Mouse (Mus musculus) neural tube, embryonic 11.5 days (tissue): ENCODE measurements around the gene 2900011O08Rik. TPM values are rescaled to one million over a fixed set of nuclear protein-coding genes. Genes with fewer than 3 reads are reported as not detected.

ENCODE experiments used
- ATAC-seq: fragments of 200-750 bp; cut with Nextera tagmentation; 2 replicates; pipeline ENCODE4 v1.8.0; 2017; ENCODE audit warnings: moderate number of reproducible peaks, mild to moderate bottlenecking, moderate TSS enrichment, moderate library complexity; ENCODE audit not compliant: insufficient read depth, low FRiP score, low TSS enrichment
- DNase-seq: peaks from one replicate; pipeline ENCODE4 v3.0.0-alpha.2; 2015; ENCODE audit warnings: low spot score
- H3K27ac ChIP-seq: fragments of 300-500 bp; sonication (generic); 2 replicates; pipeline ENCODE4 v1.5.1; 2014; ENCODE audit warnings: low read depth, mild to moderate bottlenecking, low read length
- H3K27me3 ChIP-seq: fragments of 300-500 bp; sonication (generic); 2 replicates; pipeline ENCODE4 v1.6.1; 2014; ENCODE audit warnings: mild to moderate bottlenecking, low read length, mixed read lengths; ENCODE audit not compliant: control insufficient read depth, insufficient read depth
- H3K36me3 ChIP-seq: fragments of 300-500 bp; sonication (generic); 2 replicates; pipeline ENCODE4 v1.6.1; 2014; ENCODE audit warnings: mild to moderate bottlenecking, low read length, moderate library complexity, mixed read lengths; ENCODE audit not compliant: control insufficient read depth, insufficient read depth
- H3K4me1 ChIP-seq: fragments of 300-500 bp; sonication (generic); 2 replicates; pipeline ENCODE4 v1.6.1; 2014; ENCODE audit warnings: low read length, mixed read lengths; ENCODE audit not compliant: control insufficient read depth, insufficient read depth
- H3K4me2 ChIP-seq: fragments of 300-500 bp; sonication (generic); 2 replicates; pipeline ENCODE4 v1.6.1; 2014; ENCODE audit warnings: low read depth, mild to moderate bottlenecking, moderate library complexity
- H3K4me3 ChIP-seq: fragments of 300-500 bp; sonication (generic); 2 replicates; pipeline ENCODE4 v1.5.1; 2014; ENCODE audit warnings: low read depth, low read length
- H3K9ac ChIP-seq: fragments of 300-500 bp; sonication (generic); 2 replicates; pipeline ENCODE4 v1.6.1; 2014; ENCODE audit warnings: mild to moderate bottlenecking, low read length
- H3K9me3 ChIP-seq: fragments of 300-500 bp; sonication (generic); 2 replicates; pipeline ENCODE4 v1.6.1; 2016; ENCODE audit warnings: low read length; ENCODE audit not compliant: control insufficient read depth
- WGBS: fragments of 180-500 bp; shearing (Covaris S2); extraction: QIAGEN DNeasy Blood & Tissue Kit; methylation state at CpG from one replicate; pipeline ENCODE4 v1.1.7; 2014; 5-methylcytosine and 5-hydroxymethylcytosine counted together
- polyA plus RNA-seq: library from polyadenylated mRNA; unstranded; fragments of >200 nt; fragmentation: Nextera tagmentation; extraction: Ambion mirVana; gene quantifications from 2 replicates; pipeline ENCODE4 v1.2.1, GENCODE M21; 2014

2900011O08Rik gene
- polyA plus RNA-seq, 1 experiment from 2014 or later, result 31.9 TPM

GRCm38 (mm10) chr16:13994076-13994475, 7.7 kb downstream of the 2900011O08Rik start:
- H3K4me1 ChIP-seq, result no peaks in the 10 kb centered on the region
- 80% methylated on average over 1 of the region's 1 CpGs for whole genome bisulfite sequencing
- no peak for ATAC-seq
- no peak overlapping the region for H3K27ac ChIP-seq
- H3K27me3 ChIP-seq, result no peaks in the 10 kb centered on the region
- H3K4me3 ChIP-seq, result no peak overlapping the region
- H3K9ac ChIP-seq, result no peak overlapping the region
- no peak overlapping the region for H3K4me2 ChIP-seq
- H3K9me3 ChIP-seq, result no peaks in the 10 kb centered on the region
- no peak for DNase-seq
- no peaks in the 10 kb centered on the region for H3K36me3 ChIP-seq

- Histone ChIP-seq H3K36me3 (no peaks in the 10 kb centered on the region), H3K4me3 (no peak overlapping the region), H3K4me1 (no peaks in the 10 kb centered on the region), H3K9ac (no peak overlapping the region), H3K27me3 (no peaks in the 10 kb centered on the region), H3K9me3 (no peaks in the 10 kb centered on the region), H3K27ac (no peak overlapping the region), H3K4me2 (no peak overlapping the region)
- 90% methylated on average over 1 of the region's 1 CpGs for WGBS
- ATAC-seq (no peak), DNase-seq (no peak)
Measured at GRCm38 (mm10) chr16:13994502-13994901, 8.1 kb downstream of the 2900011O08Rik start.

- no peak overlapping the region for H3K27ac ChIP-seq
- no peaks in the 10 kb centered on the region for H3K27me3 ChIP-seq
- no peak for DNase-seq
- no peak for ATAC-seq
- no peak overlapping the region for H3K4me2 ChIP-seq
- H3K9ac ChIP-seq, result no peak overlapping the region
- H3K4me3 ChIP-seq, result no peak overlapping the region
- H3K36me3 ChIP-seq, result no peaks in the 10 kb centered on the region
- no peaks in the 10 kb centered on the region for H3K9me3 ChIP-seq
- WGBS, result 69% methylated on average over 8 of the region's 8 CpGs
- H3K4me1 ChIP-seq, result no peaks in the 10 kb centered on the region
Measured at GRCm38 (mm10) chr16:14003386-14004130, 17.2 kb downstream of the 2900011O08Rik start.

- 21% methylated on average over 3 of the region's 3 CpGs for WGBS
- Histone ChIP-seq H3K27me3 (no peaks in the 10 kb centered on the region), H3K4me1 (no peaks in the 10 kb centered on the region), H3K36me3 (no peaks in the 10 kb centered on the region), H3K27ac (no peak overlapping the region), H3K9ac (no peak overlapping the region), H3K9me3 (no peaks in the 10 kb centered on the region), H3K4me2 (no peak overlapping the region), H3K4me3 (no peak overlapping the region)
- DNase-seq (no peak), ATAC-seq (no peak)
Measured at GRCm38 (mm10) chr16:14004170-14004569, 17.8 kb downstream of the 2900011O08Rik start.

- Histone ChIP-seq H3K27me3 (no peaks in the 10 kb centered on the region), H3K4me1 (no peaks in the 10 kb centered on the region), H3K4me2 (no peak overlapping the region), H3K27ac (no peak overlapping the region), H3K36me3 (no peaks in the 10 kb centered on the region), H3K9me3 (no peaks in the 10 kb centered on the region), H3K9ac (no peak overlapping the region), H3K4me3 (no peak overlapping the region)
- ATAC-seq (no peak), DNase-seq (no peak)
- WGBS, result 77% methylated on average over 2 of the region's 2 CpGs
Measured at GRCm38 (mm10) chr16:14004726-14005125, 18.3 kb downstream of the 2900011O08Rik start.

- Histone ChIP-seq H3K9ac (no peak overlapping the region), H3K4me3 (no peak overlapping the region), H3K36me3 (no peaks in the 10 kb centered on the region), H3K27ac (no peak overlapping the region), H3K4me2 (no peak overlapping the region), H3K27me3 (no peaks in the 10 kb centered on the region), H3K4me1 (no peaks in the 10 kb centered on the region), H3K9me3 (no peaks in the 10 kb centered on the region)
- 78% methylated on average over 4 of the region's 4 CpGs for WGBS
- ATAC-seq (no peak), DNase-seq (no peak)
Measured at GRCm38 (mm10) chr16:14005266-14005665, 18.9 kb downstream of the 2900011O08Rik start.

GRCm38 (mm10) chr16:14008081-14008480, 21.7 kb downstream of the 2900011O08Rik start:
- Histone ChIP-seq H3K4me3 (no peak overlapping the region), H3K27ac (no peak overlapping the region), H3K36me3 (no peaks in the 10 kb centered on the region), H3K9ac (no peak overlapping the region), H3K9me3 (no peaks in the 10 kb centered on the region), H3K4me1 (no peaks in the 10 kb centered on the region), H3K4me2 (no peak overlapping the region), H3K27me3 (no peaks in the 10 kb centered on the region)
- 85% methylated on average over 2 of the region's 2 CpGs for WGBS
- ATAC-seq, result no peak
- no peak for DNase-seq

- Histone ChIP-seq H3K4me1 (no peaks in the 10 kb centered on the region), H3K9me3 (no peaks in the 10 kb centered on the region), H3K36me3 (no peaks in the 10 kb centered on the region), H3K4me3 (no peak overlapping the region), H3K27ac (no peak overlapping the region), H3K27me3 (no peaks in the 10 kb centered on the region), H3K9ac (no peak overlapping the region), H3K4me2 (no peak overlapping the region)
- no peak for ATAC-seq
- DNase-seq, result no peak
Measured at GRCm38 (mm10) chr16:14008708-14009107, 22.3 kb downstream of the 2900011O08Rik start.

- H3K4me1 ChIP-seq, result no peaks in the 10 kb centered on the region
- H3K27ac ChIP-seq, result no peak overlapping the region
- no peak overlapping the region for H3K4me2 ChIP-seq
- no peaks in the 10 kb centered on the region for H3K9me3 ChIP-seq
- H3K36me3 ChIP-seq, result no peaks in the 10 kb centered on the region
- no peaks in the 10 kb centered on the region for H3K27me3 ChIP-seq
- DNase-seq, result no peak
- no peak overlapping the region for H3K9ac ChIP-seq
- no peak overlapping the region for H3K4me3 ChIP-seq
- 85% methylated on average over 4 of the region's 4 CpGs for WGBS
- no peak for ATAC-seq
Measured at GRCm38 (mm10) chr16:14009966-14010365, 23.6 kb downstream of the 2900011O08Rik start.
